Mouse (Mus musculus): ENCODE results near the gene Hmcn1.

- no peak for TF ChIP-seq CTCF (IDR thresholded peaks at IDR 0.05)
- no peak for TF ChIP-seq POLR2A (IDR thresholded peaks at IDR 0.05; ENCODE audit: insufficient read depth, low read depth, low read length)
- TF ChIP-seq EP300 (IDR thresholded peaks at IDR 0.05; ENCODE audit: insufficient read depth, low read depth, low read length), result no peak
Measured at GRCm38 (mm10) chr1:150706502-150706901, 286.7 kb downstream of the Hmcn1 start.

All from heart, adult 2 months (tissue).